Mouse (Mus musculus) CH12.LX (cell line): ENCODE results near the gene Gm21958. TPM values are rescaled to one million over a fixed set of nuclear protein-coding genes. Genes with fewer than 3 reads are reported as not detected.
A peak's percentile ranks its signal among the peaks of the same experiment; 100 is the strongest.

Experiments used
- DNase-seq: peaks from one replicate; pipeline ENCODE4 v3.0.0-alpha.2; 2013; ENCODE audit errors: extremely low read depth
- H3K27ac ChIP-seq: 2 replicates; pipeline ENCODE4 v1.5.1; 2012; ENCODE audit warnings: low read depth, mild to moderate bottlenecking, control low read depth, moderate library complexity; ENCODE audit not compliant: insufficient read depth
- H3K27me3 ChIP-seq: replicated peaks from 2 replicates; pipeline ENCODE3; 2012; ENCODE audit warnings: inconsistent platforms
- H3K36me3 ChIP-seq, 2 experiments: replicated peaks in 1 of 2; 2 replicates each; pipeline versions ENCODE3 to v1.6.1; 2012; ENCODE audit warnings: inconsistent platforms in 1 of 2, low read length in 1 of 2, mild to moderate bottlenecking in 1 of 2, mixed read lengths in 1 of 2, moderate library complexity in 1 of 2; ENCODE audit not compliant: control insufficient read depth in 1 of 2, insufficient read depth in 1 of 2
- H3K4me1 ChIP-seq, 2 experiments: 2 replicates each; pipeline ENCODE4 v1.6.1; 2012; ENCODE audit warnings: inconsistent platforms in 1 of 2, moderate library complexity in 1 of 2; ENCODE audit not compliant: insufficient read depth in 2 of 2, control insufficient read depth in 1 of 2
- H3K4me2 ChIP-seq: 2 replicates; pipeline ENCODE4 v1.6.1; 2012; ENCODE audit warnings: low read depth, mild to moderate bottlenecking, control low read depth; ENCODE audit not compliant: poor library complexity, insufficient read depth, severe bottlenecking
- H3K4me3 ChIP-seq, 3 experiments: fragments of 150-350 bp in 1 of 3; sonication (generic) in 1 of 3; replicated peaks in 1 of 3; 2 replicates each; pipeline versions ENCODE3 to v1.5.1; 2011 to 2012; ENCODE audit warnings: low read depth in 2 of 3, low read length in 2 of 3, mild to moderate bottlenecking in 2 of 3, moderate library complexity in 2 of 3, control low read depth in 1 of 3, improper control_type of control experiment in 1 of 3, inconsistent platforms in 1 of 3, mixed read lengths in 1 of 3; ENCODE audit not compliant: poor library complexity in 1 of 3
- H3K79me2 ChIP-seq: replicated peaks from 2 replicates; pipeline ENCODE4 v1.6.1; 2012; ENCODE audit warnings: mild to moderate bottlenecking, moderate library complexity; ENCODE audit not compliant: control insufficient read depth, poor library complexity, insufficient read depth, severe bottlenecking; ENCODE audit errors: extremely low read depth
- H3K9ac ChIP-seq: 2 replicates; pipeline ENCODE4 v1.6.1; 2012; ENCODE audit warnings: low read depth, mild to moderate bottlenecking, control low read depth, moderate library complexity; ENCODE audit not compliant: insufficient read depth
- H3K9me3 ChIP-seq: replicated peaks from 2 replicates; pipeline ENCODE3; 2012; ENCODE audit warnings: low read length, inconsistent platforms, mixed read lengths
- BHLHE40 ChIP-seq: IDR thresholded peaks from 2 replicates; pipeline ENCODE4 v1.6.1; 2011; ENCODE audit warnings: mild to moderate bottlenecking, low read depth, low read length, improper control_type of control experiment
- CTCF ChIP-seq, 2 experiments: IDR thresholded peaks in 1 of 2; conservative IDR thresholded peaks in 1 of 2; 2 replicates each; pipeline ENCODE4 v1.5.1; 2011 to 2012; ENCODE audit warnings: low read depth in 2 of 2, low read length in 2 of 2, improper control_type of control experiment in 1 of 2, inconsistent platforms in 1 of 2, mild to moderate bottlenecking in 1 of 2, moderate library complexity in 1 of 2
- ETS1 ChIP-seq: conservative IDR thresholded peaks from 2 replicates; pipeline ENCODE4 v1.6.1; 2012; ENCODE audit warnings: low read depth, mild to moderate bottlenecking, inconsistent platforms, low read length, improper control_type of control experiment, moderate library complexity
- GABPA ChIP-seq: IDR thresholded peaks from 2 replicates; pipeline ENCODE4 v1.6.1; 2012; ENCODE audit warnings: low read depth, low read length, improper control_type of control experiment, inconsistent platforms; ENCODE audit not compliant: insufficient replicate concordance
- JUN ChIP-seq: IDR thresholded peaks from 2 replicates; pipeline ENCODE4 v1.6.1; 2011; ENCODE audit warnings: low read depth, mild to moderate bottlenecking, low read length, improper control_type of control experiment, moderate library complexity; ENCODE audit not compliant: insufficient read depth
- KAT2A ChIP-seq: IDR thresholded peaks from 2 replicates; pipeline ENCODE4 v1.6.1; 2012; ENCODE audit warnings: low read length, improper control_type of control experiment, inconsistent platforms; ENCODE audit not compliant: insufficient replicate concordance
- MAFK ChIP-seq: IDR thresholded peaks from 2 replicates; pipeline ENCODE4 v1.6.1; 2011; ENCODE audit warnings: low read length, improper control_type of control experiment; ENCODE audit not compliant: insufficient replicate concordance
- MAX ChIP-seq: IDR thresholded peaks from 2 replicates; pipeline ENCODE4 v1.6.1; 2011; ENCODE audit warnings: low read length, improper control_type of control experiment
- MAZ ChIP-seq: IDR thresholded peaks from 2 replicates; pipeline ENCODE4 v1.6.1; 2012; ENCODE audit warnings: low read depth, mild to moderate bottlenecking, inconsistent platforms, low read length, improper control_type of control experiment, moderate library complexity
- MEF2A ChIP-seq: IDR thresholded peaks from 2 replicates; pipeline ENCODE4 v1.6.1; 2014; ENCODE audit warnings: low read depth, mild to moderate bottlenecking, inconsistent platforms, low read length, improper control_type of control experiment, borderline replicate concordance
- POLR2A ChIP-seq: IDR thresholded peaks from 2 replicates; pipeline ENCODE4 v1.6.1; 2011; ENCODE audit warnings: low read depth, mild to moderate bottlenecking, improper control_type of control experiment, low read length
- POLR2AphosphoS2 ChIP-seq: IDR thresholded peaks from 2 replicates; pipeline ENCODE4 v1.6.1; 2011; ENCODE audit warnings: low read depth, low read length, improper control_type of control experiment
- RAD21 ChIP-seq: IDR thresholded peaks from 2 replicates; pipeline ENCODE4 v1.6.1; 2011; ENCODE audit warnings: low read depth, mild to moderate bottlenecking, low read length, improper control_type of control experiment, moderate library complexity
- SMC3 ChIP-seq: IDR thresholded peaks from 2 replicates; pipeline ENCODE4 v1.6.1; 2011; ENCODE audit warnings: low read depth, low read length, improper control_type of control experiment
- TCF12 ChIP-seq: IDR thresholded peaks from 2 replicates; pipeline ENCODE4 v1.6.1; 2014; ENCODE audit warnings: low read depth, mild to moderate bottlenecking, inconsistent platforms, low read length, improper control_type of control experiment
- USF1 ChIP-seq: IDR thresholded peaks from 2 replicates; pipeline ENCODE4 v1.6.1; 2014; ENCODE audit warnings: low read depth, mild to moderate bottlenecking, inconsistent platforms, low read length, improper control_type of control experiment
- ZC3H11A ChIP-seq: IDR thresholded peaks from 2 replicates; pipeline ENCODE4 v1.6.1; 2012; ENCODE audit warnings: low read depth, mild to moderate bottlenecking, inconsistent platforms, low read length, improper control_type of control experiment
- ZNF384 ChIP-seq: IDR thresholded peaks from 2 replicates; pipeline ENCODE4 v1.6.1; 2012; ENCODE audit warnings: low read depth, low read length, improper control_type of control experiment, inconsistent platforms
- dilution Hi-C: fragments of 300-500 bp; cut with MboI; formaldehyde crosslinking; loops from 2 replicates; pipeline ENCODE4 v1.14.3; 2020; ENCODE audit warnings: low sequenced_read_pairs; ENCODE audit not compliant: extremely low pct_unique_long_range_greater_than_20kb, extremely low pct_ligation_motif_present
- in situ Hi-C: fragments of 300-500 bp; cut with MboI; formaldehyde crosslinking; loops from 3 replicates; pipeline ENCODE4 v1.14.3; 2019; ENCODE audit warnings: low sequenced_read_pairs, low pct_ligation_motif_present, low pct_unique_long_range_greater_than_20kb, mixed read lengths
- polyA plus RNA-seq: library from polyadenylated mRNA; unstranded; fragments of >175 nt; gene quantifications from 2 replicates; pipeline ENCODE4 v1.2.1, GENCODE M21; 2012; ENCODE audit warnings: low read depth; ENCODE audit not compliant: insufficient read length
- total RNA-seq, 2 experiments: library from RNA; depleted of rRNA; stranded (reverse); fragments of 300-350 nt in 1 of 2; fragments of >200 nt in 1 of 2; gene quantifications; 2 replicates each; pipeline ENCODE4 v1.2.3; 2012 to 2014

The Gm21958 gene
- total and polyA plus RNA-seq, 3 experiments: 0.61 TPM; not detected in 2

DNA sequence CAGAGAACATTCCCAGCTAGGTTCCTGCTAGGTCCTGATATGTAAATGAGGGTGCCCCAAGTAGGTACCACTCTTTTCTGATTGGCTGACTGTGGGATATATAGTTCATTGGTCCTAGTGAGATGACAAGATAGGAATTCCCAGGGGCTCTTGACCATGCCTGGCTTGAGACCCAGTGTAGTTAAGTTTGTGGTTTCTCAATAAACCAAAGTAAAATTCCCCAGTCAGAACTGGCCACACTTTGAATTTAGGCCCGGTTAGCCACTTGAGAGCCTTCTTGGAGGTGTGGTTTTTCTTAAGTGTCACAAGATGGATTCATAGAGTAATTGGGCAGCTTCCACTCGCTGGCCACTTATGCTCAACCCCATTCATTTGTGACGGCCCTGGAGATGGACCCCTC is 42.0 kb downstream of the Gm21958 start:
- no peaks in the 10 kb centered on the region for H3K9me3 ChIP-seq
- H3K4me2 ChIP-seq: no peak overlapping the region
- TF ChIP-seq SMC3: no peak
- no peak for TF ChIP-seq KAT2A
- no peak for TF ChIP-seq GABPA
- TF ChIP-seq JUN: no peak
- TF ChIP-seq ETS1: no peak
- TF ChIP-seq ZNF384: no peak
- no peak for TF ChIP-seq MAX
- no peak for TF ChIP-seq USF1
- TF ChIP-seq MAFK: no peak
- no peak for TF ChIP-seq POLR2A
- no peak for TF ChIP-seq MAZ
- no peak for TF ChIP-seq MEF2A
- TF ChIP-seq POLR2AphosphoS2: no peak
- in situ Hi-C loops: no loop called here
- H3K9ac ChIP-seq: no peak overlapping the region
- no peaks in the 10 kb centered on the region for H3K79me2 ChIP-seq
- dilution Hi-C loops: no loop called here
- H3K4me3 ChIP-seq: no peak overlapping the region
- no peak for DNase-seq
- H3K27me3 ChIP-seq: no peaks in the 10 kb centered on the region
- no peak overlapping the region for H3K27ac ChIP-seq
- H3K4me1 ChIP-seq: peaks cover 3 to 9% of the 10 kb centered on the region in 2 experiments; a peak in 3 of 4 replicates
- no peaks in the 10 kb centered on the region for H3K36me3 ChIP-seq

DNA sequence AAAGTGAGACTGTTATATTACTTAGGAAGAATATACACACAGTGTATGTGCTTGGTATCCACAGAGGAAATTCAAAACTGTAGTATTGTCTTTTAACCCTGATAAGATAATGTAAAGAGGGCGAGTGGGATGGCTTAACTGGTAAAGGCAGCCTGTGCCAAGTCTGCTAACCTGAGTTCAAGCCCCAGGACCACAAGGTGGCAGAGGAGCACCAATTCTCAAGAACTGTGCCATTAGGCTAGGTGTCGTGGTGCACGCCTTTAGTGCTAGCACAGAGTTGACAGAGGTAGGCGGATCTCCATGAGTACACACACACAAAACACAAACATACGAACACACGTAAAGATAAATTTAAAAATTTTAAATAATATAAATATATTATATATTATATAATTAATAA is 44.6 kb downstream of the Gm21958 start:
- dilution Hi-C loops: no loop called here
- Histone ChIP-seq H3K79me2 (no peaks in the 10 kb centered on the region), H3K9ac (no peak overlapping the region), H3K4me2 (no peak overlapping the region), H3K4me3 (no peak overlapping the region), H3K27me3 (no peaks in the 10 kb centered on the region), H3K4me1 (peaks cover 3 to 9% of the 10 kb centered on the region in 2 experiments; a peak in 3 of 4 replicates), H3K36me3 (no peaks in the 10 kb centered on the region), H3K27ac (no peak overlapping the region), H3K9me3 (no peaks in the 10 kb centered on the region)
- peak; percentile 33 for DNase-seq
- no peak for TF ChIP-seq MEF2A
- TF ChIP-seq RAD21: peak; percentile 58
- TF ChIP-seq MAFK: no peak
- peak; percentile 69 for TF ChIP-seq SMC3
- TF ChIP-seq BHLHE40: no peak
- TF ChIP-seq TCF12: no peak
- TF ChIP-seq CTCF (conservative IDR thresholded peaks at IDR 0.05 in 1 of 2, IDR thresholded peaks at IDR 0.05 in 1 of 2; ENCODE audit: low read depth in 2 of 2, low read length in 2 of 2): peak in 1 of 2 experiments; percentile 71; a peak in 2 of 4 replicates
- no peak for TF ChIP-seq ZC3H11A
- in situ Hi-C loops: no loop called here
